Mouse (Mus musculus) left cerebral cortex, adult 11 months (tissue): Measurements from ENCODE around the gene Gjb3.

Experiments used
- DNase-seq: peaks from one replicate; pipeline ENCODE4 v3.0.0; 2022; ENCODE audit warnings: low spot score

The Gjb3 gene

GRCm38 (mm10) chr4:127279241-127279640 is 51.4 kb downstream of the Gjb3 start:
- no peak for DNase-seq

GRCm38 (mm10) chr4:127278451-127279001 is 52.1 kb downstream of the Gjb3 start:
- no peak for DNase-seq
